Mouse (Mus musculus) heart, adult 2 months (tissue): ENCODE measurements around the gene Kdm2a. TPM values are rescaled to one million over a fixed set of nuclear protein-coding genes. Genes with fewer than 3 reads are reported as not detected.

Experiments used
- DNase-seq, 2 experiments: peaks; one replicate each; pipeline ENCODE4 v3.0.0; 2021
- H3K27ac ChIP-seq: fragments of 200-600 bp; 2 replicates; pipeline ENCODE4 v1.8.1; 2022
- H3K27me3 ChIP-seq: fragments of 200-500 bp; 2 replicates; pipeline ENCODE4 v1.6.1; 2012; ENCODE audit warnings: mild to moderate bottlenecking, low read length, inconsistent platforms, mixed read lengths; ENCODE audit not compliant: control insufficient read depth, insufficient read depth
- H3K36me3 ChIP-seq: fragments of 200-500 bp; 2 replicates; pipeline ENCODE4 v1.6.1; 2012; ENCODE audit warnings: low read length, inconsistent platforms; ENCODE audit not compliant: control insufficient read depth, insufficient read depth
- H3K4me1 ChIP-seq: fragments of 200-500 bp; 2 replicates; pipeline ENCODE4 v1.6.1; 2011; ENCODE audit warnings: low read length; ENCODE audit not compliant: control insufficient read depth, insufficient read depth
- H3K4me3 ChIP-seq: fragments of 200-600 bp; 2 replicates; pipeline ENCODE4 v1.8.1; 2022
- H3K79me2 ChIP-seq: fragments of 200-500 bp; replicated peaks from 2 replicates; pipeline ENCODE4 v1.6.1; 2012; ENCODE audit warnings: mild to moderate bottlenecking, inconsistent platforms, low read length, moderate library complexity, mixed read lengths; ENCODE audit not compliant: control insufficient read depth, insufficient read depth
- H3K9ac ChIP-seq: fragments of 200-500 bp; 2 replicates; pipeline ENCODE4 v1.6.1; 2012; ENCODE audit warnings: low read depth, mild to moderate bottlenecking, control low read depth, inconsistent platforms, low read length, mixed read lengths
- CTCF ChIP-seq: fragments of 200-600 bp; IDR thresholded peaks from 2 replicates; pipeline ENCODE4 v1.8.1; 2022; ENCODE audit warnings: antibody characterized with exemption, mild to moderate bottlenecking, moderate library complexity
- EP300 ChIP-seq: fragments of 200-500 bp; IDR thresholded peaks from 2 replicates; pipeline ENCODE4 v1.6.1; 2011; ENCODE audit warnings: low read depth, low read length, control low read depth; ENCODE audit not compliant: insufficient read depth
- POLR2A ChIP-seq: fragments of 200-500 bp; IDR thresholded peaks from 2 replicates; pipeline ENCODE4 v1.6.1; 2011; ENCODE audit warnings: mild to moderate bottlenecking, low read depth, low read length, control low read depth; ENCODE audit not compliant: insufficient read depth
- WGBS: fragments of 180-500 bp; shearing (Covaris S2); methylation state at CpG from one replicate; pipeline ENCODE4 v1.1.7; 2018; 5-methylcytosine and 5-hydroxymethylcytosine counted together
- intact Hi-C: fragments of 180-260 bp; cut with DNase I; formaldehyde crosslinking; loops from one replicate; pipeline ENCODE4 v1.15.1; 2025
- long read RNA-seq: library from polyadenylated mRNA; stranded (forward); transcript quantifications from one replicate; pipeline ENCODE4 v2.0.0, GENCODE M21; 2021
- polyA plus RNA-seq: library from polyadenylated mRNA; depleted of rRNA; stranded (reverse); fragments of >200 nt; gene quantifications from 2 replicates; pipeline ENCODE4 v1.2.3, GENCODE M21; 2012; rRNA removed
- total RNA-seq, 2 experiments: library from RNA; stranded (reverse); gene quantifications; 2 replicates each; pipeline ENCODE4 v1.2.3; 2021

Kdm2a gene
- total RNA-seq (10 to 100 TPM; 36.4 to 38.6 TPM), polyA plus RNA-seq (49.7 and 82.9 TPM in 2 replicates)
- long read RNA-seq, full-length matches to known transcripts = 2 of 10 reads
- long read RNA-seq, partial matches to known transcripts = 1 of 10 reads
- long read RNA-seq, other reads (novel, unspliced or antisense) = 7 of 10 reads

DNA sequence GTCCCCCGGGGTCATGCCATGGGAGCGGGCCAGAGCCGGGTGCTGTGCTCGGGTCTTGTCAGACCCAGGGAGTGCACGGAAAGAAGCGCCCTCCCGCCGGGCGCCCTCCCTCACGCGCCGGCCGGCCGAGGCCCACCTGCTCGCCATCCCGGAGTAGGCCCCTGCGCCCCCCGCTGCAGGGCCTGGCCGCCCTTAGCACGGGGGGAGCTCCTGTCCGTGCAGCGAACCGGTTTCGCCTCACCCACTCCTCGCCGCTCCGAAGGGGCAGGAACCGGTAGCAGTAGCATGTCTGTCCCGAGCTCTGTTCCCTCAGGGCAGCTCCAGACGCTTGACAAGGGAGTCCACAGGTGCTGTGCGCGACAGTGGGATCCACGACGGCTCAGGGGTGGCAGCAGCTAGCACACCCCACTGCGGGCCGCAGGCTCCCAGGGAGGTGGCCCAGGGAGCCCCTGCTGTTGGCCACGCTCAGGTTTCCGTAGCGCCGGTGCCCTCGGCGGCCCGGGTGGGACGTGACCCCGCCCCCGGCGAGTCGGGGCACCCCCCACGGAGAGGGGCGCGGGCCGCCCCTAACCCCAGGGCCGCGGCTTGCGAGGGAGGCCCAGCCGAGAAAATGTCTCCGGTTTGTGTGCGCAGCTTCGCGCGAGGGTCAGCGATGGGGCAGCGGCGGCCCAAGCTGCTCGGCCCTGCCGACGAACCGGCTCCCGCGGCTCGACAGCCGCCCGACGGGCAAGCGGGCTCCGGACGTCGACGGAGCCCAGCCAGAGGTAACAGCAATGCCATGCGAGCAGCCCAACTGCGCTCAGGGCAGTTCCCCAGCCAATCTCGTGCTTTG, at the start of gene Kdm2a:
TSS of gene Kdm2a (minus strand) at position 488 of the 832 bp plus-strand sequence.
- DNase-seq = peak; percentile 75 to 79
- WGBS = 2% methylated on average over 82 of the region's 82 CpGs
- no peak; the same call in 1 of the 2 replicates for TF ChIP-seq POLR2A
- no peak for TF ChIP-seq EP300
- no peak for TF ChIP-seq CTCF
- no peaks in the 10 kb centered on the region; the same call in 1 of the 2 replicates for H3K79me2 ChIP-seq
- H3K27me3 ChIP-seq = no peaks in the 10 kb centered on the region
- H3K9ac ChIP-seq = peak within 1 kb of the TSS; percentile 74
- H3K36me3 ChIP-seq = peaks cover 14% of the 10 kb centered on the region
- intact Hi-C loops = loop anchor here (2.0 to 5.0 kb wide), 2 partner anchors 65 to 874 kb away; partner anchors contain the start of gene Pacs1
- H3K4me3 ChIP-seq = peak within 1 kb of the TSS; percentile 69
- peaks cover 6% of the 10 kb centered on the region for H3K4me1 ChIP-seq
- peak within 1 kb of the TSS; percentile 92 for H3K27ac ChIP-seq

DNA sequence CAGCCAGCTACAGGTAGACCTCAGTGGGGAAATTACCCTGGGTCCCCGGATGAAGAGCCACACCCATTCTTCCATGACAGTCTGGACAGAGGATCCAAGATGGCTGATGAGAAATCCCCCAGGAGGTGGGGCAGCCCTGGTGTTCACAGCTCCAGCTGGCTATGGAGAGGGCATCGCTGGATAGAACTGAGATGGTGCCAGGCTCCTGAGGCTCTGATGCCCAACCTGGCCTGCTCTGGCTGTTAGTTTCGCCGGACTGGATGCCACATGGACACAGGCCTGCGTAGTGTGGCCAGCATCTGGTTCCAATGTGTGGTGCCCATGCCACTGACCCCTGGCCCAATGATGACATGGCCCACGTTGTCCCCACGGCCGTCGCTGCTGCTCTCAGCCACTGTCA, 49.4 kb upstream of the Kdm2a start:
- no peaks in the 10 kb centered on the region for H3K27me3 ChIP-seq
- no peak for DNase-seq
- no peak overlapping the region for H3K9ac ChIP-seq
- WGBS = 89% methylated on average over 9 of the region's 9 CpGs
- H3K79me2 ChIP-seq = no peaks in the 10 kb centered on the region
- TF ChIP-seq CTCF (no peak), POLR2A (no peak), EP300 (no peak)
- no peaks in the 10 kb centered on the region for H3K36me3 ChIP-seq
- no peak overlapping the region for H3K27ac ChIP-seq
- intact Hi-C loops = no loop called here
- no peak overlapping the region for H3K4me3 ChIP-seq
- no peaks in the 10 kb centered on the region for H3K4me1 ChIP-seq

DNA sequence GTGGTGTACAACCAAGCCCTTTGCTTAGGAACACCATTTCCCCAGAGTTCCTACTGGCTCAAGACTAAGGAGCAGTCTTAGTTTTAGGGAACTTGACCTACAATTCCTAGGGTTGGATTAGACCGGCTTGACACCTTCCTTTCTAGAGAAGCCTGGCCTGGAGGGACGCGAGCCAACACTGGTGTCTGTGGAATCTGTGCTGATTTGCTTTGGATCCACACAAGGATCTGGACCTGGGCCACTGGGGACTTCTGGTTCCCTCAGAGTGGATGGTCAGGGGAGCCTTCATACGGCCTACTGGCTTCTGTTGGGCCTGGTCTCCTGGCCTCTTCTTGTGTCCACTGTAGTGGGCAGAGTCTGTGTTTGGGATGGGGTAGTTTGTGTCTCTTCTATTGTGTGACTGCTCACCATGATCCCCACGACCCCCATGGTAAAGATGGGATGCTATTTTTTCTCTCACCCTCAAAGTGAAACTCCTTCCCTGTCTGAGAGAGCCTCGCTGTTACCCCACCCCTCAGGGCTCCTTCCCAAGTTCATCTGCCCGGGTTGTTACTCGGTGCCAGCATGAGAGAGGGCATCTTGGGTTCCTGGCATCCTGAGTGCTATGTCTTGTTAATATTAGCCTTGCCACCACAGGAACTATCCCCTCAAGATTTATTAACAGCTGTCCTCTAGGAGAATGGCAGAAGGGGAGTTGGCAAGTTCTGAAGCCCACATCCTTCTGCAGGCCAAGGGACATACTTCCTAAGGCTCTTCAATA, 48.8 kb upstream of the Kdm2a start:
- WGBS = 87% methylated on average over 8 of the region's 8 CpGs

DNA sequence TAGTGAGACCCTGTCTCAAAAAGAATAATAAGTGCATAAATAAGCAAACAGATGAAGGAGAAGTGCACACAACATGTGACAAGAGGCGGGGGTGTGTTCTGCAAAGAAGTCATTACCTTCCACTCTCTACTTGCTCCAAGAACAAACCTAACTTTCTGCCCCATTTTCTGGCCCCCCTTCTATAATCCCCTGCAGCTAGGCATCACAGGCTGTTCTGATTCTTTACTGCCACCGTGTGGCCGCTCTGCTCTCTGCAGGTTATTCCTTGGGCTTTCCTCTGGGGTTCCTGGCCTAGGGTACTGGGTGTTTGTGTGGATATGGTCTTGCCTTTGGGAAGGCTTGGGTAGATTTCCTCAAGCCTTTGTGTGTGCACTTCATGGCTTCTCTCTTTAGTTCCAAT, 44.3 kb upstream of the Kdm2a start:
- intact Hi-C loops = loop anchor here (5.0 kb wide), 1 partner anchor 105 kb away; no protein-coding TSS in a partner anchor
- DNase-seq = peak; percentile 63 to 85
- 7% methylated on average over 3 of the region's 3 CpGs for WGBS
- H3K4me3 ChIP-seq = no peak overlapping the region
- H3K79me2 ChIP-seq = no peaks in the 10 kb centered on the region
- H3K27ac ChIP-seq = no peak overlapping the region; the same call in 1 of the 2 replicates
- H3K27me3 ChIP-seq = no peaks in the 10 kb centered on the region
- no peak overlapping the region for H3K9ac ChIP-seq
- H3K4me1 ChIP-seq = peaks cover 4% of the 10 kb centered on the region
- no peaks in the 10 kb centered on the region for H3K36me3 ChIP-seq
- TF ChIP-seq CTCF (peak; percentile 96), EP300 (peak; percentile 17; the same call in 1 of the 2 replicates), POLR2A (no peak)

More for the DNA sequence above, 48.8 kb upstream of the Kdm2a start:
- DNase-seq = no peak
- no peaks in the 10 kb centered on the region for H3K27me3 ChIP-seq
- H3K9ac ChIP-seq = no peak overlapping the region
- TF ChIP-seq CTCF (no peak), EP300 (no peak), POLR2A (no peak)
- H3K4me3 ChIP-seq = no peak overlapping the region
- H3K27ac ChIP-seq = no peak overlapping the region
- intact Hi-C loops = no loop called here
- no peaks in the 10 kb centered on the region for H3K79me2 ChIP-seq
- H3K36me3 ChIP-seq = no peaks in the 10 kb centered on the region
- H3K4me1 ChIP-seq = no peaks in the 10 kb centered on the region

DNA sequence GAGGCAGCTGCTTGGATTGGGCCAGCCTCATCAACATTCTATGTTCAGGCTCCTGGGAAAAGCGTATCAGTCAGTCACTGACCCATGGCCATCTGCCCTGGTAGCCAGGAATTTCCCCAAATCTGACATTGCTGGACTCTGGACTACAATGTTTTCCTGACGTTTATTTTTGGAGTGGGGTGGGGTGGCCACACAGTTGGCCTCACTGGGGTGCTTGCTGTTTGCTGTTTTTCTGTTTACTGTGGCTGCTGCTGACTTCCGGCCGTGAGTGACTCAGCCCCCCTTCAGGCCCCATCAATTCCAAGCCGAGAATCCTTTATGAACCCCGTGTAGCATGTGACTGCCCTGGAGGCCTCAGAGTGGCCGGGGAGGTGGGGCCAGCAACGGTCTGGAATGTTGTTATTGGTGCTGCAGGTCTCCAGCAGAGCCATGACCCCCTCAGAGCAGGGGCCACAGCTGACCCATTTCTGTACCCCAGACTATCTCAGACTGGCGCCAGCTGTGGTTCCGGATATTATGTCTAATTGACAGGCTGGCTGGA, 43.6 kb upstream of the Kdm2a start:
- Histone ChIP-seq H3K27ac (peak overlapping the region; percentile 27; the same call in 1 of the 2 replicates), H3K4me1 (peaks cover 4% of the 10 kb centered on the region), H3K36me3 (no peaks in the 10 kb centered on the region), H3K4me3 (no peak overlapping the region), H3K79me2 (no peaks in the 10 kb centered on the region), H3K27me3 (no peaks in the 10 kb centered on the region), H3K9ac (no peak overlapping the region)
- intact Hi-C loops = loop anchor here (5.0 kb wide), 1 partner anchor 104 kb away; no protein-coding TSS in a partner anchor
- peak; percentile 42 to 53 for DNase-seq
- WGBS = 21% methylated on average over 10 of the region's 10 CpGs
- TF ChIP-seq POLR2A (no peak), EP300 (no peak)
